Mouse (Mus musculus): Measurements from ENCODE around the gene P4ha2. TPM values are rescaled to one million over a fixed set of nuclear protein-coding genes. Genes with fewer than 3 reads are reported as not detected.

Gene P4ha2
- polyA plus RNA-seq, 1 experiment from 2014 or later, result 18.6 TPM

DNA sequence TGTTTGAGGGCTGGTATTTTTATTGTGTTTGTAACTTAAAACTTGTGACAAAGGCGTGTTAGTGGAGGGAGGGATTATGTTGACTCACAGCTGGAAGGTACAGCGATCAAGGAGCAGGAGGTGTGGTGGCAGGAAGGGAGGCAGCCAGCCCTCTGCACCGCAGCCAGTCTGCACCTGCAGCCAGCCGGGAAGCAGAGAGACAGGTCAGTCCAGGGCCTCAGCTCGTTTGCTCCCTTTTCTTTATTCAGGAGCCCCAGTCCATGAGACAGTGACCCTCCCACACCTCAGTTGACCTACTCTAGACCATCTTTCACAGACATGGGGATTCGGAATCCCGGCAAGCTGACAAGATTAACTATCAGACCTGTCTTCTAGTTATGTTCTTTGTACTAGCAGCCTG is 19.5 kb upstream of the P4ha2 start:
- H3K27me3 ChIP-seq (ENCODE audit: control insufficient read depth, insufficient read depth, low read length), result no peaks in the 10 kb centered on the region
- WGBS, result 44% methylated on average over 7 of the region's 7 CpGs
- DNase-seq (ENCODE audit: low spot score, missing footprints), result no peak
- H3K27ac ChIP-seq (ENCODE audit: low read depth, low read length), result no peak overlapping the region
- no peak for ATAC-seq (ENCODE audit: low FRiP score)
- no peaks in the 10 kb centered on the region for H3K9me3 ChIP-seq (ENCODE audit: control insufficient read depth, low read length)
- H3K9ac ChIP-seq (ENCODE audit: low read length), result no peak overlapping the region
- H3K4me1 ChIP-seq (ENCODE audit: control insufficient read depth, insufficient read depth, low read length), result no peaks in the 10 kb centered on the region
- no peak overlapping the region for H3K4me2 ChIP-seq
- H3K4me3 ChIP-seq (ENCODE audit: low read depth, low read length), result no peak overlapping the region
- H3K36me3 ChIP-seq (ENCODE audit: control insufficient read depth, insufficient read depth, low read length), result no peaks in the 10 kb centered on the region

DNA sequence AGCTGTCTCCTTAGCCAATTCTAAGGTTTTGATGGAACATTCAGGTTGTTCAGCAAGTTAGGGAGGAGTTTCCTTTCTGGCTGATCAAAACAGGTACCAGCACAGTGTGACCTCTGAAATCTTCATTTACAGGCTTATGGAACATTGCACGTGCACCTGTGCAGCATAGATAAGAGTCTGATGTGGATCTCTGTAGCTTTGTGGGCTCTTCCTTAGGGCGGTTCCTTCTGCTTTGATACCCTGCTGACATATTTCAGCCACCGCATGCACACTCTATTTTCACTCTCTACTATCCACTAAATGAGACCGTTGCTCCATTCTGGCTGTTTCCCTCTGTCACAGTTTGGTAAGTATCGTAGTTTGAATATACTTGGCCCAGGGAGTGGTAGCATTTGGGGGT is 17.2 kb upstream of the P4ha2 start:
- H3K4me3 ChIP-seq (ENCODE audit: low read depth, low read length), result no peak overlapping the region
- H3K9ac ChIP-seq (ENCODE audit: low read length), result no peak overlapping the region
- DNase-seq (ENCODE audit: low spot score, missing footprints) (no peak), ATAC-seq (ENCODE audit: low FRiP score) (no peak)
- H3K9me3 ChIP-seq (ENCODE audit: control insufficient read depth, low read length), result no peaks in the 10 kb centered on the region
- no peaks in the 10 kb centered on the region for H3K36me3 ChIP-seq (ENCODE audit: control insufficient read depth, insufficient read depth, low read length)
- WGBS, result 92% methylated on average over 5 of the region's 5 CpGs
- no peak overlapping the region for H3K27ac ChIP-seq (ENCODE audit: low read depth, low read length)
- H3K27me3 ChIP-seq (ENCODE audit: control insufficient read depth, insufficient read depth, low read length), result no peaks in the 10 kb centered on the region
- H3K4me2 ChIP-seq, result no peak overlapping the region
- no peaks in the 10 kb centered on the region for H3K4me1 ChIP-seq (ENCODE audit: control insufficient read depth, insufficient read depth, low read length)

DNA sequence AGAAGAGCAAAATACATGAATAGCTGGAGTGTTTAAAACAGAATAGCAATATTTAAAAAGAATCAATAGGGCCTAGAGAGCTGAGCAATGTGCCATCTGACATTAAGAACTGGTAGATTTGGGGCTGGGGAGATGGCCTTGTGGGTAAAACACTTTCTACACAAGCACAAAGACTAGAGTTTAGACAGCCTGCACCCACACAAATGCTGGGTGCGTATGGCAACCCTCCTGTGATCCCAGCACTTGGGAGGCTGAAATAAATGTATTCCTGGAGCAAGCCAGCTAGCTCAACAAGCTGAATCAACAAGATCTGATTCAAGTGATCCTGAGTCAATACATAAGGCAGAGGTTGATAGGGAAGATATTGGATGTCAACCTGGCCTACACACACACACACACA is 14.9 kb upstream of the P4ha2 start:
- WGBS, result 75% methylated on average over 1 of the region's 1 CpGs
- Histone ChIP-seq H3K36me3 (ENCODE audit: control insufficient read depth, insufficient read depth, low read length) (no peaks in the 10 kb centered on the region), H3K9me3 (ENCODE audit: control insufficient read depth, low read length) (no peaks in the 10 kb centered on the region), H3K4me2 (no peak overlapping the region), H3K4me3 (ENCODE audit: low read depth, low read length) (no peak overlapping the region), H3K27ac (ENCODE audit: low read depth, low read length) (no peak overlapping the region), H3K9ac (ENCODE audit: low read length) (no peak overlapping the region), H3K4me1 (ENCODE audit: control insufficient read depth, insufficient read depth, low read length) (no peaks in the 10 kb centered on the region), H3K27me3 (ENCODE audit: control insufficient read depth, insufficient read depth, low read length) (no peaks in the 10 kb centered on the region)
- no peak for DNase-seq (ENCODE audit: low spot score, missing footprints)
- ATAC-seq (ENCODE audit: low FRiP score), result no peak

DNA sequence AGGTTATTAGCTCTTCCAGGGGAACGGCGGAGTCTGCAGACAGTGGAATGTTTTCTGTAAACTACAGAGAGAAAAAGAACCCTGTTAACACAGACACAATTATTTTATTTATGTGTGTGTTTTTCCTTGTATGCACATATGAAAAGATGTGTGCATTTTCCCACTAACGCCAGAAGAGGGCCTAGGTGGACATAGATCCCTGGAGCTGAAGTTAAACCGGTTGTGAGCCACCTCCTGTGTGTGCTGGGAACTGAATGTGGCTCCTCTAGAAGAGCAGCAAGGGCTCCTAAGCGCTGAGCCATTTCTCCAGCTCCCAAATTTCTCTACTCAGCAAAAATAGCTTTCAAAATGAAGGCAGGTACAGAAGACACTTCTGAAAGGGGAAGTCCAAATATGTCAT is 14.1 kb upstream of the P4ha2 start:
- H3K9me3 ChIP-seq (ENCODE audit: control insufficient read depth, low read length), result no peaks in the 10 kb centered on the region
- 62% methylated on average over 5 of the region's 5 CpGs for WGBS
- H3K27me3 ChIP-seq (ENCODE audit: control insufficient read depth, insufficient read depth, low read length), result no peaks in the 10 kb centered on the region
- no peaks in the 10 kb centered on the region for H3K36me3 ChIP-seq (ENCODE audit: control insufficient read depth, insufficient read depth, low read length)
- no peak overlapping the region for H3K9ac ChIP-seq (ENCODE audit: low read length)
- no peaks in the 10 kb centered on the region for H3K4me1 ChIP-seq (ENCODE audit: control insufficient read depth, insufficient read depth, low read length)
- H3K4me3 ChIP-seq (ENCODE audit: low read depth, low read length), result no peak overlapping the region
- ATAC-seq (ENCODE audit: low FRiP score) (no peak), DNase-seq (ENCODE audit: low spot score, missing footprints) (no peak)
- H3K4me2 ChIP-seq, result no peak overlapping the region
- H3K27ac ChIP-seq (ENCODE audit: low read depth, low read length), result no peak overlapping the region

DNA sequence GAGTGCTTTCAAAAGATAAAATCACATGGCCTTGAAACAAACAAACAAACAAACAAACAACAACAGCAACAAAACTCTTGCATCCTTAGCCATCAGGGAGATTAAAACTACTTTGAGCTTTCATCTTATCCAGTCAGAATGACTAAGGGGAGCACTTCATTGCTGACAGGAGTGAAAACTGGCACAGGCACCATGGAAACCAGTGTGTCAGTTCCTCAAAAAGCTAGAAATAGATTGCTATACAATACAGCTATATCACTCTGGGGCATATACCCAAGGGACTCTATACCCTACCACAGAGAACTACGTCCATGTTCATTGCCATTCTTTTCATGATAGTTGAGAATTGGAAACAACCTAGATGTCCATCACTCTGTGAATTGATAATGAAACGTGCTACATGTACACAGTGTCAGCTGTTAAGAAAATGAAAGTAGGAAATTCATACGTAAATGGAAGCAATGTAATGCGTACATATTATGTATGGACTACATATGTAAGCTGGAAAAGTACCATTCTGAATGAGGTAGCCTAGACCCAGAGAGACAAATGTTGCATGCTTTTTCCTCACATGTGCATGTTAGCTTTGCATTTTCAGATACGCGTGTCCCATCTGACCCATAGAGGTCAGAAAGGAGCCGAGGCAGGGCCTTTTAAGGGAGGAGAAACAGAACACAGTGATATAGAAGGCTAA is 11.5 kb upstream of the P4ha2 start:
- H3K9me3 ChIP-seq (ENCODE audit: control insufficient read depth, low read length), result no peaks in the 10 kb centered on the region
- DNase-seq (ENCODE audit: low spot score, missing footprints) (no peak), ATAC-seq (ENCODE audit: low FRiP score) (no peak)
- no peak overlapping the region for H3K4me3 ChIP-seq (ENCODE audit: low read depth, low read length)
- H3K9ac ChIP-seq (ENCODE audit: low read length), result no peak overlapping the region
- H3K4me1 ChIP-seq (ENCODE audit: control insufficient read depth, insufficient read depth, low read length), result no peaks in the 10 kb centered on the region
- H3K36me3 ChIP-seq (ENCODE audit: control insufficient read depth, insufficient read depth, low read length), result no peaks in the 10 kb centered on the region
- no peak overlapping the region for H3K27ac ChIP-seq (ENCODE audit: low read depth, low read length)
- no peak overlapping the region for H3K4me2 ChIP-seq
- no peaks in the 10 kb centered on the region for H3K27me3 ChIP-seq (ENCODE audit: control insufficient read depth, insufficient read depth, low read length)
- WGBS, result 84% methylated on average over 7 of the region's 7 CpGs

DNA sequence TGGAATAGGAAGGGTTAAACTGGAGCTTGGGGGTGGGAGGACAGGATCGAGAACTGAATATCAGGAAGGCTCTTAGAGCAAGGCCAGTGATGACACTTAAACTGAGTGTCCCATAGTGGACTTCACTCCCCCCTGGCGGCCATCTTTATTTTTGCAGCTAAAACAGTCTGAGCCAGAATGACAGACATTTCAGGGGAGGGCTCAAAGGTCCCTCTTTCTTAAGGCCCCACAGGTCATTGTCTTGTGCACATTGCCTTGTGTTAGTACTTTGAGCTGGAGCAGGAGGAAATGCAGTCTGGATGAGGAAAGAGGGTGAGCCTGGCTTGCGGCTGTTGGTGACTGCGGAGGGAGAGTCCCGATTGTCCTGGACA is 11.0 kb upstream of the P4ha2 start:
- DNase-seq (ENCODE audit: low spot score, missing footprints), result peak; percentile 98
- peak; percentile 44; the same call in 1 of the 2 replicates for ATAC-seq (ENCODE audit: low FRiP score)

DNA sequence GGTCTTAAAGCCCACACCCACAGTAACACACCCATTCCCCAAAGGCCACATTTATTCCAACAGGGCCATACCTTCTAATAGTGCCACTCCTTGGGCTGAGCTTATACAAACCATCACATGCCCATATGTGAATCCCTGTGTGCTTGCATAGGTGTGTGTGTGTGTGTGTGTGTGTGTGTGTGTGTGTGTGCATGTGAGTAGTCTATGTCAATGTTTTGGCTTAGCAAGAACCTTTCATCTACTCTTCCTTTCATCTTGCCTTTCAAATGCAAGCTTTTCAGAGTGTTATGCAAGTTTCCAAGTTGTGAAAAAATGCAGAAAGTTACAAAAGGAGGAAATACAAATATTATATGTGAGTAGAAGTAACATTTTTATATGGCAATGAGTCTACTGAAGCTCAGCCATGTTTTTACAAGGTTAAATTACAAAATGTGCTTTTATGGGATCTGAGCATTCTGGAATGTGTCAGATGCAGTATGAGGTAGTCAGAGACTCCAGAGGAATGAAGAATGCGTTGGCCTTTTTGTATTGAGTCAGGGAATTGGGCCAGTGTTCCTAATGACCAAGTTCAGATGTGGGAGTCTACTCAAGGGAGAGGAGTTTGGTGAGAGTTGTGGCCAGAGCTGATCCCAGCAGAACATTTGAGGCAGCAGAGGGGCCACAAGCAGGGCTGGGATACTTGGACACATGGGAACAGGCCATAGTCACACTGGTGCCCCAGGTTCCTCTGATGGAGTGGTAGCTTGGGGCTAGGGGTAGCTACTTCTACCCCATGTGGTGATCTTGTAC is 9.6 kb upstream of the P4ha2 start:
- Histone ChIP-seq H3K36me3 (ENCODE audit: control insufficient read depth, insufficient read depth, low read length) (no peaks in the 10 kb centered on the region), H3K27ac (ENCODE audit: low read depth, low read length) (no peak overlapping the region), H3K27me3 (ENCODE audit: control insufficient read depth, insufficient read depth, low read length) (no peaks in the 10 kb centered on the region), H3K4me2 (no peak overlapping the region), H3K9ac (ENCODE audit: low read length) (no peak overlapping the region), H3K4me3 (ENCODE audit: low read depth, low read length) (no peak overlapping the region), H3K9me3 (ENCODE audit: control insufficient read depth, low read length) (no peaks in the 10 kb centered on the region), H3K4me1 (ENCODE audit: control insufficient read depth, insufficient read depth, low read length) (no peaks in the 10 kb centered on the region)
- WGBS, result 70% methylated on average over 1 of the region's 1 CpGs
- no peak for ATAC-seq (ENCODE audit: low FRiP score)
- DNase-seq (ENCODE audit: low spot score, missing footprints), result no peak

More for the DNA sequence above, 11.0 kb upstream of the P4ha2 start:
- Histone ChIP-seq H3K27ac (ENCODE audit: low read depth, low read length) (no peak overlapping the region), H3K27me3 (ENCODE audit: control insufficient read depth, insufficient read depth, low read length) (no peaks in the 10 kb centered on the region), H3K9me3 (ENCODE audit: control insufficient read depth, low read length) (no peaks in the 10 kb centered on the region), H3K9ac (ENCODE audit: low read length) (no peak overlapping the region), H3K4me2 (no peak overlapping the region), H3K4me1 (ENCODE audit: control insufficient read depth, insufficient read depth, low read length) (no peaks in the 10 kb centered on the region), H3K36me3 (ENCODE audit: control insufficient read depth, insufficient read depth, low read length) (no peaks in the 10 kb centered on the region), H3K4me3 (ENCODE audit: low read depth, low read length) (no peak overlapping the region)
- 56% methylated on average over 5 of the region's 5 CpGs for WGBS

DNA sequence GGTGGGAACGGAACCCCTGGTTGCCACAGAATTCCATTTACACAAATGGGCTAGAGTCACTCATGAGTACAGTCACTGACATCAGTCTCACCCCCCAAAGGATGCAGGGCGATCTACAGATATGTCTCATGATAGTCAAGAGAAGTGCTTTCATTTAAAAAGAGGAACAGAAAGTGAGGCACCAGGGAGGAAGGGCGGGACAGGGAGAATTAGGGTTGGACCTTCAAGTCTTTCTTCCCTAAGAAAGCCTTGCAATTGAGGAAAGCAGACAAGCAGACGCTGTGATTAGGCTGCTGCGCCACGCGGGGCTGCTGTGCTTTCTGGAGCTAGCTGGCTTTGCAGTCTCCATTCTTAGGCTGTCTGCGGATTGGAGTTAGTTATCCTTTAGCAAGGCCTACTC is 8.2 kb upstream of the P4ha2 start:
- Histone ChIP-seq H3K9ac (ENCODE audit: low read length) (no peak overlapping the region), H3K9me3 (ENCODE audit: control insufficient read depth, low read length) (no peaks in the 10 kb centered on the region), H3K4me1 (ENCODE audit: control insufficient read depth, insufficient read depth, low read length) (no peaks in the 10 kb centered on the region), H3K36me3 (ENCODE audit: control insufficient read depth, insufficient read depth, low read length) (no peaks in the 10 kb centered on the region), H3K27me3 (ENCODE audit: control insufficient read depth, insufficient read depth, low read length) (no peaks in the 10 kb centered on the region), H3K27ac (ENCODE audit: low read depth, low read length) (no peak overlapping the region), H3K4me2 (no peak overlapping the region), H3K4me3 (ENCODE audit: low read depth, low read length) (no peak overlapping the region)
- DNase-seq (ENCODE audit: low spot score, missing footprints) (no peak), ATAC-seq (ENCODE audit: low FRiP score) (no peak)
- 52% methylated on average over 8 of the region's 8 CpGs for WGBS

DNA sequence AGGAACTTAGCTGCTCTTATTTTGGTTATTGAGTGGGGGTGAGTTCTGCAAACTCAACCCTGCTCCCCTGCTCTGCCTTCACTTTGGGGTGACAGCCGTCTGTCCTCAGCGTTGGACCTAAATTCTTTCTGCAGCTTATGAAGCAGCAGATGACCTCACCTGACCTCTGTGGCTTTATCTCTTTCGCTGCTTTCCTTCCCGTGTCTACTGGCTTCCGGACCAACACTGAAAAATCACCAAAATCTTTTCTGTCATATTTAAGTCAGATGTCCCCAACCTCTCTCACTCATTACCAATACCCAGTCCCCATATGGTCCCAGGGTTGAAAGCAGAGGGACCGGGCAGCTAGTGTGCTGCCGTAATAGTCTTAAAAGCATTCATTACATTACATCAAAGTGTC is 7.7 kb upstream of the P4ha2 start:
- Histone ChIP-seq H3K4me2 (no peak overlapping the region), H3K9me3 (ENCODE audit: control insufficient read depth, low read length) (no peaks in the 10 kb centered on the region), H3K36me3 (ENCODE audit: control insufficient read depth, insufficient read depth, low read length) (no peaks in the 10 kb centered on the region), H3K4me1 (ENCODE audit: control insufficient read depth, insufficient read depth, low read length) (no peaks in the 10 kb centered on the region), H3K9ac (ENCODE audit: low read length) (no peak overlapping the region), H3K27ac (ENCODE audit: low read depth, low read length) (no peak overlapping the region), H3K4me3 (ENCODE audit: low read depth, low read length) (no peak overlapping the region), H3K27me3 (ENCODE audit: control insufficient read depth, insufficient read depth, low read length) (no peaks in the 10 kb centered on the region)
- no peak for DNase-seq (ENCODE audit: low spot score, missing footprints)
- WGBS, result 54% methylated on average over 7 of the region's 7 CpGs
- no peak for ATAC-seq (ENCODE audit: low FRiP score)

Data from midbrain, embryonic 11.5 days (tissue).